Mouse (Mus musculus): ENCODE results near the gene Tacc2. TPM values are rescaled to one million over a fixed set of nuclear protein-coding genes. Genes with fewer than 3 reads are reported as not detected.

Tacc2 gene
- polyA plus RNA-seq, 1 experiment from 2014 or later = 40.0 TPM

DNA sequence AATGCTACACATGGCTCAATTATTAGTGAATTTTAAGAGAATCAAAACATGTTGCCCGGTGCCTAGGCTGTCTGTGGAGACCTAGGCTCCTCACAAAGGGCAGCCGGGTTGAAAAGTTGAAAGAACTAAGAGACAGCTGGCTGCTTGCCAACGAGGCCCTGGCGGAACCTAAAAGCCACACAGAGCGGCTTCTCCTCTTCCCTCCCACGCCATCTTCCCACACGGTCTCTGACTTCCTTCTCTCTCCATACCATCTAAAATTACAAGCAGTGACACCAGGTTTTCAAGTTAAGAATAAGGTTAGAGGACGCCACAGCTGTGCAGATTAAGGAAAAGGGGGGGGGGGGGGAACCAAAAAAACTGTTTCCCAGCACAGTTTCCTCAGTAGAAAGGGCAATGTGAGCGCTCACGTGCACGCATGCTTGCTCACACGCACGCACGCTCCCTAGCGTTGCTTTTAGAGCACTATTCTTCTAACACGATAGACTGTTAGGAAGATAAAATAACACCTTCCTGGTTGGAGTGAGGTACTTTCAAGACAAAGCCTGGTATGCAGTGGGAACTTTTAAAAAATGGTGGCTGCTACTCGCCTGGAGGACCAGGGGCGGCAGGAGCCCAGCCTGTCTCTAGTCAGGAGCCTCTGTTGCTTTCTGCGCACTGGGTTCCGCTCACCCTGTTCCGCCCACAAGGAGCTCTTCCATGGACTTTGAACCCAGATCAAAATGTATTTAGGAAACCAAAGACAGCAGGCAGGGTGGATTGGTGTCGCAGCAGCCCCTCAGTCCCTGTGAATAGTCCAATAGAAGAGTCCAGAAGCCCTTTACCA, 54.5 kb downstream of the Tacc2 start:
- DNase-seq (ENCODE audit: low read depth, low spot score) = no peak
- H3K27me3 ChIP-seq = no peaks in the 10 kb centered on the region
- no peak for ATAC-seq
- ChIA-PET CTCF (interaction anchor here (0.6 to 2.4 kb wide), 4 partner anchors 9 to 130 kb away, joined by 3 to 6 read pairs (median 3); no protein-coding TSS in a partner anchor), POLR2A (no interaction called here)
- TF ChIP-seq CTCF (IDR thresholded peaks at IDR 0.05) = no peak
- in situ Hi-C loops (cut with MboI; ENCODE audit: low pct_unique_long_range_greater_than_20kb) = no loop called here

DNA sequence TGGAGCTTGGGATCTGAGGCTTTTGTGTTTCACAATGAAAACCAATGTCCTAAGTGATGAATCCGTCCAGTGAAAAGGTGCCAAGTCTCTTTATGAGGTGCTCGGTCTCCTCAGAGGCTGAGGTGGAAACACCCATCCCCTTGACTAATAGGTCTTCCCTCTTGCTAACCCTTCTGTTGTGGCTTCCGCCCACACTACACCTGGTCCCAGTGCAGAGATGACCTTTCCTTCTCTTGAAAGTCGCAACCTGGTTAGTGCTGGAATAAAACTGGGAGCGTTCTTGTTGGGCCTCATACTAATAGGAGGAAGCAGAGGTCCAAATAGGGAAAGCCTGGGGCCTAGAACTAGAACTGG, 55.1 kb downstream of the Tacc2 start:
- ChIA-PET CTCF (interaction anchor here (0.6 to 1.0 kb wide), 2 partner anchors 8 to 129 kb away, joined by 3 read pairs; no protein-coding TSS in a partner anchor), POLR2A (no interaction called here)
- no peak for DNase-seq (ENCODE audit: low read depth, low spot score)
- H3K27me3 ChIP-seq = no peaks in the 10 kb centered on the region
- no peak for ATAC-seq
- in situ Hi-C loops (cut with MboI; ENCODE audit: low pct_unique_long_range_greater_than_20kb) = no loop called here
- no peak for TF ChIP-seq CTCF (IDR thresholded peaks at IDR 0.05)

DNA sequence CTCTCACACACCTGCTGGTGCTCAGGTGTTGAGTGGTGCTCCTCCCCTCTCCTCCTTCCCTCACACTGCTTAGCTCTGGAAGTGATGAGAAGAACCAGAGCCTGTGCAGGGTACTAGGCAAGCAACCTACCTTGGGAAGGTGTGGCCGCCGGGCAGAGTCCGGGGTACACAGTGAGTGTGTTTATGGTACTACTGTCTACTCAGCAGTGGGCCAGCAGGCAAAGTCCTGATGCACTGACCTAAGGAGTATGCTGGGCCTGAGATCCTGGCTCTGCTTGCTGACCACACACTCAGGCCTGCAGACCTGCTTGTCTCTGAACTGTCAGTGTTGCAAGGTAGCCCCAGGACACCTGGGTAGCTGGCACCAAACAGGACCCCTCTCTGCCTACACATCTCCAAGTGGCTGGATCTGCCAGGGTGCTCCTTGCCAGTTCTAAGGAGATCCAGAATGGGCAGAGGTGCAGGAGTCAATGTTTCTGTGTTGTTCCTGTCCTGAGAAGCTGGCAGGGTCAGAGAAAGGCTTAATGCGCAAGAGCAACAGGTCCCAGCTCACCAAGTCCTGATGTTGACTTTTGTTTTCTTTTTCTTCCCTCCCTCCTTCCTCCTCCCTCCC, 57.1 kb downstream of the Tacc2 start:
- CTCF ChIA-PET = no interaction called here
- no peak for ATAC-seq

DNA sequence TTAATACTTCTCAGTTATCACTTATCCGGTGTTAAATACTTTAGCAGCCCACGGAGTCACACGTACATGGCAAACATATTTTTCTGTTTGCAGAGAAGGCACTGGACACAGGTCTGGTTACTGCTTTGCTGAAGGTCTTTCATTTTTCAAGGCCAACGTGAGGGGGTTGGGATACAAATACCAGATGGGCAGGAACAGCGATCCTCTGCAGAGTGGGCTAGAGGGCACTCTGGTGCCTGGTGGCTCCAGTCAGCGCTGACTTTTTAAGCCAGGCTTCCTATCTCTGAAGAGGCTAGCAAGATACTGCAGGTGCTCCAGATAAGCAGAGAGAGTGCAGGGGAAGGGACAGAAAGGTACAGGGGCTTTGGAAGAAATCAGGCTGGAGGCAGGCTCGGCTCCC, 58.0 kb downstream of the Tacc2 start:
- no peak for DNase-seq (ENCODE audit: low read depth, low spot score)
- H3K27me3 ChIP-seq = no peaks in the 10 kb centered on the region
- ChIA-PET POLR2A (interaction anchor here (1.4 kb wide), 1 partner anchor 12 kb away, joined by 4 read pairs; no protein-coding TSS in a partner anchor), CTCF (interaction anchor here (1.5 kb wide), 1 partner anchor 30 kb away, joined by 3 read pairs; no protein-coding TSS in a partner anchor)
- in situ Hi-C loops (cut with MboI; ENCODE audit: low pct_unique_long_range_greater_than_20kb) = no loop called here
- TF ChIP-seq CTCF (IDR thresholded peaks at IDR 0.05) = no peak
- ATAC-seq = no peak

More for the DNA sequence above, 57.1 kb downstream of the Tacc2 start:
- no peak for TF ChIP-seq CTCF (IDR thresholded peaks at IDR 0.05)
- in situ Hi-C loops (cut with MboI; ENCODE audit: low pct_unique_long_range_greater_than_20kb) = no loop called here
- no peaks in the 10 kb centered on the region for H3K27me3 ChIP-seq
- POLR2A ChIA-PET = interaction anchor here (1.1 kb wide), 1 partner anchor 11 kb away, joined by 4 read pairs; no protein-coding TSS in a partner anchor
- DNase-seq (ENCODE audit: low read depth, low spot score) = no peak

DNA sequence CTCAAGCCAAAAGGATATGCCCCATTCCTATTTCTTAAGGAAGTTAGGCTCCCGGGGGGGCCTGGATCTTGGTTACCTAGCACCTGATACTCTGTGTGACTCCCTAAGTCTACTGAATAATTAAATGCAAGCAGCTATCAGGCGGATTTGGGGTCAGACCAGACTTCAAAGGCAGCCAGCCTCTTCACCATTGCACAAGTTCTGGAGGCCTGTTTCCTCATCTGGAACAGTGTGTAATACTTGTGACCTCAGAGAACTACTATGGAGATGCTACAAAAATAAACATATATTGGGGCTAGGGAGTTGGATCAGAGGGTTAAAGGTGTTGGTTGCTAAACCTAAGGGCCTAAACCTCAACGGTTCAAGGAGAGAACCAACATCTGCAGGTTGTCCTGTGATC, 59.0 kb downstream of the Tacc2 start:
- ChIA-PET CTCF (interaction anchor here (1.5 kb wide), 1 partner anchor 31 kb away, joined by 3 read pairs; no protein-coding TSS in a partner anchor), POLR2A (interaction anchor here (0.5 to 1.4 kb wide), 2 partner anchors 11 to 24 kb away, joined by 3 to 4 read pairs; no protein-coding TSS in a partner anchor)
- no peak for TF ChIP-seq CTCF (IDR thresholded peaks at IDR 0.05)
- DNase-seq (ENCODE audit: low read depth, low spot score) (no peak), ATAC-seq (peak; percentile 49)
- in situ Hi-C loops (cut with MboI; ENCODE audit: low pct_unique_long_range_greater_than_20kb) = no loop called here
- no peaks in the 10 kb centered on the region for H3K27me3 ChIP-seq

DNA sequence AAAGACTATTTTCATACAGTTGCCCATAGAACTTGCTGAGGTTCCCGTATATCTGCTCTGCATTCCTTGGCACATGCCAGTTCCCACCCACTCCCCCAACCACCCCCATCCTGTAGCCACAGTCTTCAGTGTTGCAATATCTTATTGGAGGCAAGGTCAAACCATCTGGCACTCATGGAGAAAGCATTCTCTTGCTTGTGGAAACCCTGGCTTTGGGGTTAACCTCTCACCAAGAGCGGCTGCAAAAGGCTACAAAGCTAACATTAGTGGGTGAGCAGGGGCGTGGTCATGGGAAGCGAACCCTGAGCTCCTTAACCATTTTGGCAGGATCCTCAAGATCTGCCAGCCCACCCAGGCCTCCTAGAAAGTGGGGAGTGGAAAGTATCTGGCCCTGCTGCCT, 59.7 kb downstream of the Tacc2 start:
- in situ Hi-C loops (cut with MboI; ENCODE audit: low pct_unique_long_range_greater_than_20kb) = no loop called here
- no peak for TF ChIP-seq CTCF (IDR thresholded peaks at IDR 0.05)
- DNase-seq (ENCODE audit: low read depth, low spot score) (no peak), ATAC-seq (no peak)
- ChIA-PET POLR2A (interaction anchor here (1.4 kb wide), 1 partner anchor 10 kb away, joined by 4 read pairs; no protein-coding TSS in a partner anchor), CTCF (interaction anchor here (1.0 kb wide), 1 partner anchor 36 kb away, joined by 3 read pairs; no protein-coding TSS in a partner anchor)
- H3K27me3 ChIP-seq = no peaks in the 10 kb centered on the region

DNA sequence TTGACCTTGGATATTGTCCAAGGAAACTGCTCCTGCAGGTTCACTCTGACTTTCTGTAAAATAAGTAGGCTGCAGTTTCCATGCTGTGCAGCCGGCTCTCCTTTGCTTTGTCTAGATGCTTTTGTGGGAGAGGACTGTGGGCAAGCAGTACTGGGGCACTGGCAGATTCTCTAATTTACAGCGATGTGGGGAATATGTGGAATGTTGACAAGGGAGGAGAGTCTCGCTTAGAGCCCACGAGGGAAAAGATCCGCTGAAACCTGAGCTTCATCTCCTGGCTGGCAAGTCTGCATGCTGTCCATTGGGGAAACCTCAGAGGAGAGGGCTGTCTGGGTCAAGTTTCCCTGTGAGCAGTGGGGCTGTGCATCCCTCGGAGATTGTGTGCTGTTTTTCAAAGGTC, 60.6 kb downstream of the Tacc2 start:
- DNase-seq (ENCODE audit: low read depth, low spot score) (no peak), ATAC-seq (no peak)
- no peaks in the 10 kb centered on the region for H3K27me3 ChIP-seq
- no peak for TF ChIP-seq CTCF (IDR thresholded peaks at IDR 0.05)
- ChIA-PET CTCF (interaction anchor here (0.7 to 1.0 kb wide), 2 partner anchors 35 to 104 kb away, joined by 3 read pairs; no protein-coding TSS in a partner anchor), POLR2A (interaction anchor here (0.6 kb wide), 1 partner anchor 63 kb away, joined by 3 read pairs; no protein-coding TSS in a partner anchor)
- in situ Hi-C loops (cut with MboI; ENCODE audit: low pct_unique_long_range_greater_than_20kb) = no loop called here

DNA sequence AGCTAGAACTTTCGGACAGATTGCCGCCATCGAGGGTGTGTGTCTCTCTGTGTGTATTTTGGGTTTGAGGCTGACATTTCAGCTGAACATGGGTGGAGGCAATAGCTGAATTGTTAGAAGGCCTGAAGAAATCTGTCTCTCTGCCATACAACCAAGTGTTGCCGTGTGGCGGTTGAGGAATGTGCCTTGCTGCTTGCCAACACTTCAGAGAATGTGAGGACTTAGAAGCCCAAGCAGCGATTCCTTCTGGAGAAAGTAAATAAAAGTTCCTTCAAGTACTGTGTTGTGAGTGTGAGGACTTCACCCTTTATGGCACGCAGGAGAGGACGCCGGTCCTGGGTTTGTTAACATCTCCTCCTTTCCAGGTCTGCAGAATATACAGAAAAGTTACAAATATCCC, 63.4 kb downstream of the Tacc2 start:
- in situ Hi-C loops (cut with MboI; ENCODE audit: low pct_unique_long_range_greater_than_20kb) = no loop called here
- CTCF ChIA-PET = interaction anchor here (0.8 to 1.3 kb wide), 2 partner anchors 8 to 10 kb away, joined by 3 to 5 read pairs; no protein-coding TSS in a partner anchor

DNA sequence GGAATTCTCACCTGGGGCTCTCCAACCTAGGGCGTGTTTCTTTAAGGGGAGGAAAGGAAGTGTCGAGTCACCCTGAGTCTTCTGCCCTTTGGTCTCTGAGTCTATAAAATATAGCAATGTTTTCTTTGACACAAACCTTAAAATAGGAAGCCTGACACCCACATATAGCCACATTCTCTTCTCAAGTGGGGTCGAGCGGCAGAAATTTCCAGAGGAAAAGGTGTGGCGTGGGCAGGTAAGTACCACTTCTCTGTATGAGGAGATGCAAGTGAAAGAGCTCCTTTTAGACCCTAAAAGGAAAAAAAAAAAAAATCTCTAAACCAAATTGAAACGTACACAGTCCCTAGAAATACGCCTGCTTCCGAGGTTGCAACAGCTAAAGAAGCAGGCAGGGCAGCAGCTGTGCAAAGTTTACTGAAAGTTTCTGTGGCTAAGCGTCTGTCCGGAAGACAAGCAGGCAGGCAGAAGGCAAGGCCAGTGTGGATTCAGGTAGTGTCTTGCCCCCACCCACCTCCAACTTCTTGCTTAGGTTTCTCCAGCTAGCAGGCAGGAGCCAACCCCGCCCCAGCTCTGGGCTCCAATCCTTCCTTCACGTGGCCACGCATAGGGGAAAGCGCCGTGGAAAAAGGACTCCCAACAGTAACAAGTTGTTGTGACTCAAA, 68.2 kb downstream of the Tacc2 start:
- peak; percentile 24 for ATAC-seq
- DNase-seq (ENCODE audit: low read depth, low spot score) = no peak
- POLR2A ChIA-PET = interaction anchor here (1.1 kb wide), 1 partner anchor 12 kb away, joined by 4 read pairs; no protein-coding TSS in a partner anchor
- no peaks in the 10 kb centered on the region for H3K27me3 ChIP-seq
- no peak for TF ChIP-seq CTCF (IDR thresholded peaks at IDR 0.05)
- in situ Hi-C loops (cut with MboI; ENCODE audit: low pct_unique_long_range_greater_than_20kb) = no loop called here
- CTCF ChIA-PET = interaction anchor here (1.0 to 1.5 kb wide), 4 partner anchors 10 to 118 kb away, joined by 3 to 4 read pairs (median 4); no protein-coding TSS in a partner anchor

More for the DNA sequence above, 63.4 kb downstream of the Tacc2 start:
- POLR2A ChIA-PET = interaction anchor here (0.6 kb wide), 2 partner anchors 13 to 18 kb away, joined by 3 read pairs; no protein-coding TSS in a partner anchor
- ATAC-seq (peak; percentile 32), DNase-seq (ENCODE audit: low read depth, low spot score) (no peak)
- no peaks in the 10 kb centered on the region for H3K27me3 ChIP-seq
- TF ChIP-seq CTCF (IDR thresholded peaks at IDR 0.05) = no peak

Data from Patski (cell line).